15 mouse cellular contexts compared by ENCODE assay signal in the genomic region with DNA sequence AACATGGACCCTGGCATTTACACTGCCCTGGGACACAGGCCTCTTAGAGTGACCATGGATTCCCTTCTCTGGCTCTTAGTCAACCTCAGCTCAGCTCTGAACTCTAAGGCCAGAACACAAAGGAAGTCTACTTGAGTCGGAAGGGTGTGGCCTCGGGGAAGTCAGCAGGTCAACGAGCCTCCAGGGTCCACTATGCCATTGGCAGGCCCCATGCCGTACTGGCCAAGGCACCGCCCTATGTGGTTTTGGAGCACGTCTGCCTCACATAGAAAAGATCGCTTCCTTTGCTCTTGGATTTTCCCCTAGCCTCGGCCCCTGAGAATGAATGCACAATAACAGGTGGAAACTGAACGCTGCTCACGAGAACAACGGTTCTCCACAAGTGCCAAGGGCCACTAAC.
DNase-seq lines count a peak whose midpoint lies in the region; ATAC-seq and TF ChIP-seq lines count a peak whose summit lies in the region.
"Had no signal": no experiment of that assay in that cellular context is flagged by ENCODE, and none has a peak within 500 bp of the region (broad histone marks: within the 10 kb centered on the region; RNA-seq: fewer than 3 reads in every experiment).

No protein-coding gene starts in this region.

- H3K9ac ChIP-seq in heart, adult 2 months (ENCODE audit: low read depth, low read length), result no peak overlapping the region
- H3K9ac ChIP-seq in heart, embryonic 12.5 days, result no peak overlapping the region
- no peak overlapping the region for H3K9ac ChIP-seq in CH12.LX (ENCODE audit: insufficient read depth, low read depth)
- no peak overlapping the region for H3K9ac ChIP-seq in midbrain, embryonic 13.5 days (replicated peaks)
- H3K9ac ChIP-seq: embryonic facial prominence, embryonic 13.5 days; limb, embryonic 12.5 days; liver, embryonic 13.5 days; lung, embryonic 15.5 days had no signal

- H3K36me3 ChIP-seq in heart, adult 2 months (ENCODE audit: control insufficient read depth, insufficient read depth, low read length), result no peaks in the 10 kb centered on the region
- no peaks in the 10 kb centered on the region for H3K36me3 ChIP-seq in heart, embryonic 12.5 days
- no peaks in the 10 kb centered on the region for H3K36me3 ChIP-seq in CH12.LX (replicated peaks in 1 of 2; ENCODE audit: control insufficient read depth in 1 of 2, insufficient read depth in 1 of 2, low read length in 1 of 2)
- H3K36me3 ChIP-seq in midbrain, embryonic 13.5 days, result no peaks in the 10 kb centered on the region
- H3K36me3 ChIP-seq: embryonic facial prominence, embryonic 13.5 days; limb, embryonic 12.5 days; liver, embryonic 13.5 days; lung, embryonic 15.5 days had no signal

- H3K4me1 ChIP-seq in heart, adult 2 months (ENCODE audit: control insufficient read depth, insufficient read depth, low read length), result peaks cover 7% of the 10 kb centered on the region
- H3K4me1 ChIP-seq in heart, embryonic 12.5 days (replicated peaks), result no peaks in the 10 kb centered on the region
- H3K4me1 ChIP-seq in CH12.LX (ENCODE audit: control insufficient read depth in 1 of 2, insufficient read depth in 2 of 2), result 0 out of 4 replicates have a peak, but pooled peaks cover 0 to 6% of the 10 kb centered on the region in 2 experiments
- no peaks in the 10 kb centered on the region for H3K4me1 ChIP-seq in midbrain, embryonic 13.5 days (replicated peaks)
- H3K4me1 ChIP-seq: limb, embryonic 12.5 days; liver, embryonic 13.5 days; lung, embryonic 15.5 days had no signal

- dilution Hi-C loops in CH12.LX (cut with MboI; ENCODE audit: extremely low pct_ligation_motif_present, extremely low pct_unique_long_range_greater_than_20kb, low sequenced_read_pairs), result no loop called here

- intact Hi-C loops in heart, adult 2 months (cut with DNase I), result loop anchor here (5.0 kb wide), 1 partner anchor 146 kb away; no protein-coding TSS in a partner anchor
- intact Hi-C loops in gastrocnemius, adult 2 months (cut with DNase I), result no loop called here
- intact Hi-C loops in heart, postnatal 25 days (cut with DNase I), result no loop called here

- DNase-seq in heart, adult 2 months, result peak; percentile 59 to 78
- DNase-seq in CH12.LX (ENCODE audit: extremely low read depth), result peak; percentile 1
- DNase-seq in gastrocnemius, adult 2 months, result peak; percentile 80
- peak; percentile 61 for DNase-seq in heart, postnatal 25 days (ENCODE audit: low spot score)
- no peak for DNase-seq in neural tube, embryonic 10.5 days (ENCODE audit: extremely low spot score, low spot score)
- no peak for DNase-seq in cerebellum, postnatal 36 days
- DNase-seq: cerebellum, adult 11-12 months; liver, embryonic 13.5 days; midbrain, embryonic 14.5 days had no signal

- no peak overlapping the region for H3K4me2 ChIP-seq in heart, embryonic 12.5 days
- no peak overlapping the region for H3K4me2 ChIP-seq in CH12.LX (ENCODE audit: insufficient read depth, low read depth, poor library complexity, severe bottlenecking)
- H3K4me2 ChIP-seq in midbrain, embryonic 13.5 days (replicated peaks), result no peak overlapping the region
- H3K4me2 ChIP-seq: embryonic facial prominence, embryonic 13.5 days; limb, embryonic 12.5 days; liver, embryonic 13.5 days; lung, embryonic 15.5 days had no signal

- peak overlapping the region; percentile 86 for H3K27ac ChIP-seq in heart, adult 2 months
- H3K27ac ChIP-seq in heart, embryonic 12.5 days (ENCODE audit: poor library complexity, severe bottlenecking), result no peak overlapping the region
- H3K27ac ChIP-seq in CH12.LX (ENCODE audit: insufficient read depth, low read depth), result no peak overlapping the region
- H3K27ac ChIP-seq in gastrocnemius, adult 2 months, result peak overlapping the region; percentile 81
- no peak overlapping the region for H3K27ac ChIP-seq in midbrain, embryonic 13.5 days
- H3K27ac ChIP-seq: embryonic facial prominence, embryonic 13.5 days; limb, embryonic 12.5 days; liver, embryonic 13.5 days; lung, embryonic 15.5 days; macrophage had no signal

- peak; percentile 91 for TF ChIP-seq EP300 in heart, adult 2 months (IDR thresholded peaks at IDR 0.05; ENCODE audit: insufficient read depth, low read depth, low read length)
- TF ChIP-seq EP300 in CH12.LX (IDR thresholded peaks at IDR 0.05; ENCODE audit: low read length), result no peak

- no peak overlapping the region for H3K4me3 ChIP-seq in heart, adult 2 months
- H3K4me3 ChIP-seq in heart, embryonic 12.5 days, result no peak overlapping the region
- no peak overlapping the region for H3K4me3 ChIP-seq in CH12.LX (replicated peaks in 1 of 3; ENCODE audit: low read depth in 2 of 3, low read length in 2 of 3, poor library complexity in 1 of 3)
- no peak overlapping the region for H3K4me3 ChIP-seq in gastrocnemius, adult 2 months
- no peak overlapping the region for H3K4me3 ChIP-seq in midbrain, embryonic 13.5 days (replicated peaks)
- H3K4me3 ChIP-seq: embryonic facial prominence, embryonic 13.5 days; limb, embryonic 12.5 days; liver, embryonic 13.5 days; lung, embryonic 15.5 days had no signal

- in situ Hi-C loops in CH12.LX (cut with MboI; ENCODE audit: low pct_ligation_motif_present, low pct_unique_long_range_greater_than_20kb, low sequenced_read_pairs), result no loop called here

- no peaks in the 10 kb centered on the region for H3K27me3 ChIP-seq in heart, adult 2 months (ENCODE audit: control insufficient read depth, insufficient read depth, low read length)
- no peaks in the 10 kb centered on the region for H3K27me3 ChIP-seq in heart, embryonic 12.5 days (replicated peaks)
- peaks cover 39% of the 10 kb centered on the region for H3K27me3 ChIP-seq in CH12.LX (replicated peaks)
- no peaks in the 10 kb centered on the region for H3K27me3 ChIP-seq in midbrain, embryonic 13.5 days
- H3K27me3 ChIP-seq: embryonic facial prominence, embryonic 13.5 days; limb, embryonic 12.5 days; liver, embryonic 13.5 days; lung, embryonic 15.5 days had no signal

- H3K79me2 ChIP-seq in heart, adult 2 months (replicated peaks; ENCODE audit: control insufficient read depth, insufficient read depth, low read length), result no peaks in the 10 kb centered on the region
- no peaks in the 10 kb centered on the region for H3K79me2 ChIP-seq in CH12.LX (replicated peaks; ENCODE audit: control insufficient read depth, extremely low read depth, insufficient read depth, poor library complexity, severe bottlenecking)

- no peak for TF ChIP-seq CTCF in heart, adult 2 months (IDR thresholded peaks at IDR 0.05)
- no peak for TF ChIP-seq CTCF in CH12.LX (conservative IDR thresholded peaks at IDR 0.05 in 1 of 2, IDR thresholded peaks at IDR 0.05 in 1 of 2; ENCODE audit: low read depth in 2 of 2, low read length in 2 of 2)
- no peak for TF ChIP-seq CTCF in gastrocnemius, adult 2 months (IDR thresholded peaks at IDR 0.05)

- ATAC-seq in heart, embryonic 12.5 days (ENCODE audit: insufficient number of reproducible peaks, low FRiP score), result no peak
- no peak for ATAC-seq in midbrain, embryonic 13.5 days

- H3K9me3 ChIP-seq in heart, embryonic 12.5 days (replicated peaks), result no peaks in the 10 kb centered on the region
- no peaks in the 10 kb centered on the region for H3K9me3 ChIP-seq in CH12.LX (replicated peaks; ENCODE audit: low read length)
- H3K9me3 ChIP-seq in midbrain, embryonic 13.5 days, result no peaks in the 10 kb centered on the region
- H3K9me3 ChIP-seq: embryonic facial prominence, embryonic 13.5 days; limb, embryonic 12.5 days; lung, embryonic 15.5 days had no signal

- TF ChIP-seq RAD21 in CH12.LX (IDR thresholded peaks at IDR 0.05; ENCODE audit: low read depth, low read length), result no peak

- 0 out of 2 replicates have a peak, but pooled peaks have one; percentile 16 for TF ChIP-seq POLR2A in heart, adult 2 months (IDR thresholded peaks at IDR 0.05; ENCODE audit: insufficient read depth, low read depth, low read length)
- TF ChIP-seq POLR2A in CH12.LX (IDR thresholded peaks at IDR 0.05; ENCODE audit: low read depth, low read length), result no peak

- 58% methylated on average over 11 of the region's 11 CpGs for WGBS in heart, adult 2 months
- 83% methylated on average over 11 of the region's 11 CpGs for WGBS in heart, embryonic 12.5 days
- WGBS in midbrain, embryonic 13.5 days, result 89% methylated on average over 11 of the region's 11 CpGs

TF ChIP-seq in CH12.LX, 34 proteins besides CTCF, POLR2A, EP300 and RAD21:
- no peak for TF ChIP-seq ETS1 (conservative IDR thresholded peaks at IDR 0.05; ENCODE audit: low read depth, low read length)
- TF ChIP-seq BHLHE40 (IDR thresholded peaks at IDR 0.05; ENCODE audit: low read depth, low read length), result 0 out of 2 replicates have a peak, but pooled peaks have one; percentile 31

Comparison
In these comparisons a context has a peak if more than half of its experiments do, and no peak if none do; other contexts are left out.
1. H3K27ac ChIP-seq: peak in heart, adult 2 months (single experiment) and gastrocnemius, adult 2 months (single experiment); none in heart, embryonic 12.5 days (single experiment), CH12.LX (single experiment) and midbrain, embryonic 13.5 days (single experiment).
2. DNase-seq: peak in heart, adult 2 months (2 of 2), CH12.LX (single experiment), gastrocnemius, adult 2 months (single experiment) and heart, postnatal 25 days (single experiment); none in neural tube, embryonic 10.5 days (single experiment) and cerebellum, postnatal 36 days (0 of 2).